Mouse (Mus musculus): Measurements from ENCODE around the gene Ssbp2. TPM values are rescaled to one million over a fixed set of nuclear protein-coding genes. Genes with fewer than 3 reads are reported as not detected.

Gene Ssbp2
- total RNA-seq, 2 experiments from 2014 or later: 34.8 to 44.8 TPM

DNA sequence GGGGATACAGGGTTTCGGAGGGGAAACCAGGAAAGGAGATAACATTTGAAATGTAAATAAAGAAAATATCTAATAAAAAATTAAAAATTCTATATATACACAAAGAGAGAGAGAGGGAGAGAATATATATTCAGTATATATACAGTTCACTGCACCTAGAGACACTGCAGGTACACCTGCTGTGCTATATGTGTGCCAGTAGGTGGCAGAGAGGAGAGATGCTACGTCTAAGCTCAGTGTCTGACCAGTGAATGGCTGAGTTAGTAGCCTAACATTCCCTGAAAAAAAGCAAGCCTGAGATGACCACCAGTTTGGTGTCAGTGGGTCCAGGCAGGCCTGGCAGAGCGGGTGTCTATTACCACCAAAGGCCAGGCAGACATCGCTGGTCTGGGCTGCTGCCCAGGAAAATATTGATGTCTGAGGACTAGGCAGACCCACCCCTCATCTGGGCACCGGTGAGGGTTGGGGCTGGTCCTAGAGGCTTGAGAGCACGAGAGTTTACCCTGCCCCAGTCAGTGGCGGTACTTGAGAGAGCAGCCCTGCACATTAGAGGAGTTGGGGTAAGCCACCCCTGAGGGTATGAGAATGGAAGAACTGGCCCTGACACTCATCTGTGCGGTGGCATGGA lies 263.1 kb downstream of the Ssbp2 start:
- ATAC-seq (ENCODE audit: poor library complexity, severe bottlenecking): peak; percentile 69

DNA sequence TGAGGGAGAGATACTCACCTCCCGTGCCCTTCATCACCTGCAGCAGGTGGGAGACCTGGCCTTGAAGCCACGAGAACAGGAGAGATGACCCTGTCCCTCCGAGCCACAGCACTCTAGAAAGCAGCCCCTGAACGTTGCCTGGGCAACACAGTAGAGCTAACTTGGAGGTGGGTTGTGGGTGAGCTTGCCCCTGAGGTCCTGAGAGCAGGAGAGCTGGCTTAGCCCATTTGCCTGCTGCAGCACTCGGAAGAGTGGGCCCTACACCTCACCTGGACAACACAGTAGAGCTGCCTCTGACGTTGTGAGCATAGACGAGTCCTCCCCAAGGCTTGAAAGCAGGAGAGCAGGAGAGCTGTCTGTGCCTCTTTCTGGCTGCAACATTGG lies 263.6 kb downstream of the Ssbp2 start:
- ATAC-seq (ENCODE audit: poor library complexity, severe bottlenecking): no peak

DNA sequence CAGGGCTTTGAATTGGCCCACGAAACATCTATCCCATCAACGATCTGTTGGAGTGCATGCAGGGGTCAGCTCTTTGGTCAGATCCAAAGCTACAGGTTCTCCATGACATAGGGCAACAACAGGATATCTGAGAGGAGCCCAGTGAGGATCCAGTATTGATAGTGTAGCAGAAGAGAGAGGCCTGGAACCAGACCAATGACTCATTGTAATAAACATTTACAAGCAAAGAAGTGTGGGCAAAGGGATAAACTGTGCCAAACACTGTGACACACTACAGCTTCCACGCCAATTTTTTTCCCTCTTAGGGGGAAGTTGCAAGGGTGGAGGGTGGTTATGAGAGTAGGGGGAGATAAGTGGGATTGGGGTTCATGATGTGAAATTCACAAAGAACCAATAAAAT lies 264.1 kb downstream of the Ssbp2 start:
- ATAC-seq (ENCODE audit: poor library complexity, severe bottlenecking): no peak

DNA sequence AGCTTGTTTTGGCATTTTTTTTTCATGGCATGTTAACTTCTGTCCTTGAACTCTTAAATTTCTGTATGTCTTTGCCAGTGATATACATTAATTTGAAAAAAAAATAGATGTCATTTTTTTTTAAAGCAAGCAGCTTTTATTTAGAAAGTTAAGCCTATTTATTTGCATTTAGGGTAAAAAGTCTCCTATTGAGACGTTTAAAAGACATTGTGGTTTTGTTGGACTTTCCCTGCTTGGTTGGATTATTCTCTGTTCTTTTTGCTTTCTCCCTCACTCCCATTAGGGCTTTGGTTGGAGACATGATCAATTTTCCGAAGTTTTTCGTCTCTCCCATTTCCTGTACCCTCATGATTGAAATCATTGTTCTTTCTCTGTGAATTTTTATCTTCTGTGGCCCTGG lies 265.0 kb downstream of the Ssbp2 start:
- ATAC-seq (ENCODE audit: poor library complexity, severe bottlenecking): no peak

DNA sequence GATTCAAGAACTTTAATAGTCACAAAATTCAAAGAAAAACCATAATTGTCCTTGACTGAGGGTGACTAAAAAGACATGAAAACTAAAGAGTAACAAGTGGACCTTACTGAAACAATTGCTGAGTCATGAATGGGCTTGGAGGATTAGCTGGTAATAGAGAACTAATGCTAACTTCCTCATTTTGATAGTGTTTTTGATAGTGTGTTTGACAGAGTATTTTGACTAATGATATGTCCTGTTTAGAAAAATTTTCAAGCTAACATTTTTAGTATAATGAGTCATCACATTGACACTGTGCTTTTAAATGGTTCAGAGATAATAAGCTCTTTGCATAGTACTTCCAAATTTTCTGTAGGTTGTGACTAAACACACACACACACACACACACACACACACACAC lies 267.8 kb downstream of the Ssbp2 start:
- ATAC-seq (ENCODE audit: poor library complexity, severe bottlenecking): peak; percentile 77

DNA sequence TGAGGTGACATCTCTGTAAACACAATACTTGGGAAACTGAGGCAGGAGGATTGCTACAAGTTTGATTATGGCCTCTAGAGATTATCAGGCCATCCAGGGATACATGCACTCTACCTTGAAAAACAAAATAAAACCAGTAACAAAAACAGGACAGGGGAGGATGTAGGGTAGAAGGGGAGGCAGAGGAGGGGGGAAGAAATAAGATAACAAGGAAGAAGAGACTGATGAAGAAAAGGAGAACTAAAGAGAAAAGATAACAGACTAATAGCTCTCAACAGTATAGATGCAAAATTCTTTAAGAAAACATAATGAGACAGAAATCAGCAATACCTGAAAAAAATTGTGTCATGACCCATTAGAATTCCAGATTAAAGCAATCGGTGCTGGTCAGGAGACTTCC lies 277.1 kb downstream of the Ssbp2 start:
- ATAC-seq (ENCODE audit: poor library complexity, severe bottlenecking): no peak

DNA sequence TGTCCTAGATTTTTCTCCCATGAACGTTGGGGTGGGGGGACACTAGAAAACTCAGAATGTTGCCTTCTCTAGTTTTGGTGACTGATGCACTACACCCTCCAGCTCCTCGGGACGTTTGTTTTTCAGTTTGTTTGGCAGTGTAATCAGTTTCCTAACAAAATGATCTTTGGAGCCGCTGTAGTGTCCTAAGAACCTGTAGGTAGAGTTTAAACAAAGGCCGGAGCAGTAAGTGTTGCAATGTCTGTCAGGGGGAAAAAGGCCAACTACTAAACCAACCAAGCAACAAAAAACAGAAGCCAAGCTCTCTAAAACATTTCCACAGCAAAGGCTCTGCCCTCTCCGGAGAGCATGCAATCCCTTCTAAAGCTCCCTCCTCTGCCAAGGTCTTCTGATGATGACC lies 280.8 kb downstream of the Ssbp2 start:
- ATAC-seq (ENCODE audit: poor library complexity, severe bottlenecking): no peak

DNA sequence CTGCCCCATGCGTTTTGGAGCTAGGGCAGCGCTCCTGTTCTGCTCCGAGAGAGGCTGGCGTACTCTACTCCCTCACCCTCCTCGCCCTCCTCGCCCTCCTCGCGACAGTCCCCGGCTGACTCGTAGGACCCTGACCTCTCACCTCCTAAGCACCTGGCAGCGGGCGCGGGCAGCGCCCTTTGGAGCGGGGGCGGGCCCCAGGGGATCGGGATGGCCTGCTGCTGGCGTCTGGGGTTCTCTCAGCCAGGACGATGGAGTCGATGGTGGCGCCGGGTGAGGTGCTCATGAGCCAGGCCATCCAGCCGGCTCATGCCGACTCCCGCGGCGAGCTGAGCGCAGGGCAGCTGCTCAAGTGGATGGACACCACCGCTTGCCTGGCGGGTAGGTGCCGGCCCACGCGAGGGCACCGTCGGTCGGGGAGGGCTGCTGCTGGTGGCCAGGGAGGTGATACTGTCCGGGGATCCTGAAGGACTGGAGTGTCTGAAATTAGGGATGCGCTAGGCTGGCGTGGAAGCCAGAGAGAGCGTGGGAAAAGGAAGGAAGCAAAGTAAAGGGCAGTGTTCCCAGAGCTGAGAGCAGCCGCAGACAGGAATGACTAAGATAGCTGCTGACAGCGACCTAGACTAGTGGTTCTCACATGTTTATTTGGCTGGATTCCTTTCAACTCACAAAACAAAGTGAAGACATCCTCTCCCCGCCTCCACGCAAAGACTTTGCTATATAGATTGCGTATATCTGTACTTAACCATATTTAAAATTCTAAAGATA lies 281.4 kb downstream of the Ssbp2 start, which contains the start of gene Acot12:
TSS of gene Acot12 (plus strand) at position 233 of the 768 bp plus-strand sequence.
- no peak for ATAC-seq (ENCODE audit: poor library complexity, severe bottlenecking)

DNA sequence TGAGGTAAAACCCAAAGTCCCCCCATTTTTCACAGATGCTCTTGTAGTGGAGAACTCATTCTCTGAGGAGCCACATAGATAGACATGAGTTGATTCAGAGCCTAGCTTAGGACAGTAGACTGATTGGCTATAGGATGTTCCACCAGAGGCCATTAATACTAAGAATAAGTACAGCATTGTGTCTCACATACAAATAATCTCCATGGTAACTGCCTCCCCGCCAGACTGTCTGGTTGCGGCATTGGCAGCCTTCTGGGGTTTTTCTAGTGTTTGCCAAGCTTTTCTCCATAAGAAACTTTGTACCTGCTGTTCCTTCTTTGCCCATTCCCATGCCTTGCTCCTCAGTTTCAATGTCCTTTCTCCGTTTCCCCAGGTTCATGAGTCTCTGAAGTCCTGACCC lies 283.1 kb downstream of the Ssbp2 start:
- no peak for ATAC-seq (ENCODE audit: poor library complexity, severe bottlenecking)

DNA sequence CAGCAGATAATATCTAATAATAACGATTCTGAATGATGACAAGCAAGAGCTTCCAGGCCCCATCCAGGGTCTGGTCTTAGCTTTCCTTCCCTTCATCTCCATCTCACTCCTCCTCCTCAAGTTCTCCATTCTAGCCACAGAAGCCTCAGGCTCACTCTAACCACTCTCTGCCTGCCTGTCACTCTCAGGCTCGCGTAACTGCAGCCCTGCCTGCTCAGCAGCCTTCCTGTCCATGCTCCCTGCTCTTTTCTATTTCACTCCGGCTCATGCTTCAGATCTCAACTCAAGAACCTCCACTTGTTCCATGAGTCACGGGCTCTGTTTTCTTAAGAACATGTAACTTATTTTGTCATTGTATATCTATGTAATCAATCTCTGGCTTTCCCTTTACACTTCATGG lies 286.4 kb downstream of the Ssbp2 start:
- ATAC-seq (ENCODE audit: poor library complexity, severe bottlenecking): no peak

DNA sequence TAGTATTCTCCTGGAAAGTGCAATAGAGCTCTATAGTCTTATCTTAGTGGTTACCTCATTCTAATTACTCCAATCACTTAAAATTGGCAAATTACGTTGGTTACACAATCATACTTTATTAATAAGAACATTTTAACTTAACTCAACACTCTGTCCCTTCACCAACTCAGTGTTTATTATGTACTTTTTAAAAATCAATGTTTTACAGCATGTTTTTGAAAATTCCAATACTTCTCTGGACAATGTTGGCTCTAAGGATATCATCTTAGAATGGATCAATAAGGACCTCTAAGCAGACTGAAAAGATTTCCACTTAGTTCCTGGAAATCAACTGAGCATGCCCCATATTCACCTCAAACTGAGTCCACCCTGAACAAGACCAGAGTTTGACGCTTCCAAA lies 288.3 kb downstream of the Ssbp2 start:
- no peak for ATAC-seq (ENCODE audit: poor library complexity, severe bottlenecking)

DNA sequence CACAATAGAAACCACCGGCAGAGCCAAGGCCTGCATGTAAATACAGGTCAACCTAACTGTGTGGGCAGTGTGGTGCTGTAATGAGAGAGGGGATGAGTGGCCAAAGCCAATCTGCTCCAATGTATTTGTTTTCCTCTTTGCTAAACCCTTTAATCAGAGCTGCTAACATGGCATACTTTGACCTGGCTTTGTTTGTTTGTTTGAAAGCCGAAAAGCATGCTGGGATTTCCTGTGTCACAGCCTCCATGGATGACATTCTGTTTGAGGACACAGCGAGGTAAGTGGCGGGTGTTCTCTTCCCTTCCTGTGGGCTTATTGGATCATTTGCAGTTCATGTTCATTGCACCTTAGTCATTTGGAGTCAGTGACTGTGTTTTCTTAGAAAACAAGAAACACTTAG lies 289.9 kb downstream of the Ssbp2 start:
- ATAC-seq (ENCODE audit: poor library complexity, severe bottlenecking): no peak

Other genes with a start within 250 kb of the Ssbp2 start
- gene Atg10, start 236.3 kb upstream of the Ssbp2 start, total RNA-seq (2015): 10.0 and 11.4 TPM in 2 replicates
- 7.5 TPM in 2 replicates for gene Atg10, start 236.3 kb upstream of the Ssbp2 start, total RNA-seq (2017)